Mouse (Mus musculus): ENCODE results near the gene Fam117a. TPM values are rescaled to one million over a fixed set of nuclear protein-coding genes. Genes with fewer than 3 reads are reported as not detected.

The Fam117a gene
- total and polyA plus RNA-seq, 3 experiments, result 49.9 to 116 TPM; not detected in 1

DNA sequence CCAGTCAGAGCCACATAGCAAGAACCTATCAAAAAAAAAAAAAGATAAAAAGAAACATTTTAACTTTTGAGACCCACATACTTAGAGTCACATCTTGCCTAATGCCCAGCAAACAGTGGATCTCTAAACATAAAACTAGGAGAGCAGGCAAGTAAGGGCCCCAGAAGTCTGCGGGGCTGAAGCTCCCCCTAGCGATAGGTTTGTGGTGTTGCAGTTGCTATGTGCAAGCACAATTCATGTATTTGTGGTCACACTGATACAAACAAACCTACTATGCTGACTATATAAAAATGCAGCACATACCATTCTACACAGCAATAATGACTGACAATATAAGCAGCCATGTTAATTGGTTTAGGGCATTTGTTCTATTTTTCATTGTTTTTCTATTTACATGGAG lies 38.7 kb upstream of the Fam117a start:
- Histone ChIP-seq H3K4me1 (ENCODE audit: control insufficient read depth in 1 of 2, insufficient read depth in 2 of 2, low read length in 2 of 2) (no peaks in the 10 kb centered on the region; a peak in 1 of 4 replicates), H3K27ac (ENCODE audit: control insufficient read depth, low read depth, low read length) (no peak overlapping the region), H3K4me3 (ENCODE audit: control insufficient read depth in 1 of 2, insufficient read depth in 1 of 2, low read depth in 2 of 2, low read length in 2 of 2) (no peak overlapping the region), H3K79me2 (ENCODE audit: control insufficient read depth, insufficient read depth, low read length, poor library complexity) (0 out of 2 replicates have a peak, but pooled peaks cover 2% of the 10 kb centered on the region), H3K27me3 (ENCODE audit: control insufficient read depth in 1 of 2, insufficient read depth in 2 of 2, low read length in 2 of 2) (no peaks in the 10 kb centered on the region), H3K9me3 (replicated peaks; ENCODE audit: insufficient read depth, low read length) (no peaks in the 10 kb centered on the region), H3K9ac (ENCODE audit: control insufficient read depth, low read depth, low read length, poor library complexity, severe bottlenecking) (no peak overlapping the region), H3K36me3 (ENCODE audit: control insufficient read depth in 1 of 2, insufficient read depth in 2 of 2, low read length in 2 of 2) (peaks cover 6 to 58% of the 10 kb centered on the region in 2 experiments)
- TF ChIP-seq RAD21 (IDR thresholded peaks at IDR 0.05; ENCODE audit: low read depth, low read length), result peak; percentile 44
- TF ChIP-seq MEF2A (IDR thresholded peaks at IDR 0.05; ENCODE audit: extremely low read depth, insufficient replicate concordance, low read depth, low read length, poor library complexity, severe bottlenecking), result no peak
- peak; percentile 53 for TF ChIP-seq SMC3 (IDR thresholded peaks at IDR 0.05; ENCODE audit: low read depth, low read length)
- peak; percentile 89 to 98 (median 94) for TF ChIP-seq CTCF (IDR thresholded peaks at IDR 0.05 in 2 of 3, conservative IDR thresholded peaks at IDR 0.05 in 1 of 3; ENCODE audit: control insufficient read depth in 1 of 3, insufficient read depth in 1 of 3, low read depth in 2 of 3, low read length in 3 of 3, poor library complexity in 1 of 3, severe bottlenecking in 1 of 3)
- TF ChIP-seq ZNF384 (IDR thresholded peaks at IDR 0.05; ENCODE audit: low read depth, low read length), result peak; percentile 23; the same call in 1 of the 2 replicates
- peak; percentile 85 for TF ChIP-seq ZKSCAN1 (IDR thresholded peaks at IDR 0.05; ENCODE audit: low read depth, low read length)
- TF ChIP-seq EP300 (IDR thresholded peaks at IDR 0.05; ENCODE audit: low read depth in 1 of 2, low read length in 2 of 2), result no peak
- DNase-seq (ENCODE audit: low read depth, low spot score), result peak; percentile 81

DNA sequence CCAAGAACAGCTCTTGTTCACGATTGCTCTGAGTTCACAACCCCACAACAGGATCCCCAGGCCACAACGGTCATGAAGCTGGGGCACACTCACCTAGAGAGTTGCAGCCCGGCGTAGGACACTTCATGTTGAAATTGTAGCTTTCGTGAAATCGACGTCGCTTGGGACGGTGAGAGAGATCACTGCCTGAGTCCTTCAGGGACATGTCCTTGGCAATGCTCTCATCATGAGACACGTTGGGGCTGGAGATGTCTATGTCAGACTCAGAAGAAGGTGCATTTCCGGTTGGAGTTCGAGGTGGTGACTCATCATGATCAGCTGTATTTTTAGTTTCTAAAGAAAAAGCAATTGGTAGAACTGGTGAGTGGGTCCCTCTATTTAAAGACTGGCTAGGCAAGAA lies 36.9 kb upstream of the Fam117a start:
- DNase-seq (ENCODE audit: low read depth, low spot score), result no peak
- TF ChIP-seq GABPA (IDR thresholded peaks at IDR 0.05; ENCODE audit: low read depth, low read length) (no peak), MAFK (IDR thresholded peaks at IDR 0.05; ENCODE audit: borderline replicate concordance, low read depth, low read length) (no peak), MYB (IDR thresholded peaks at IDR 0.05; ENCODE audit: low read depth, low read length) (no peak), CTCF (IDR thresholded peaks at IDR 0.05 in 2 of 3, conservative IDR thresholded peaks at IDR 0.05 in 1 of 3; ENCODE audit: control insufficient read depth in 1 of 3, insufficient read depth in 1 of 3, low read depth in 2 of 3, low read length in 3 of 3, poor library complexity in 1 of 3, severe bottlenecking in 1 of 3) (no peak), MXI1 (IDR thresholded peaks at IDR 0.05; ENCODE audit: low read depth, low read length) (no peak), ZMIZ1 (IDR thresholded peaks at IDR 0.05; ENCODE audit: low read depth, low read length) (no peak), TBP (IDR thresholded peaks at IDR 0.05; ENCODE audit: low read depth, low read length) (no peak), ELF1 (IDR thresholded peaks at IDR 0.05; ENCODE audit: low read depth, low read length) (no peak), POLR2AphosphoS5 (IDR thresholded peaks at IDR 0.05; ENCODE audit: borderline replicate concordance, low read depth, low read length) (no peak), USF2 (IDR thresholded peaks at IDR 0.05; ENCODE audit: borderline replicate concordance in 1 of 2, insufficient read depth in 1 of 2, low read depth in 1 of 2, low read length in 2 of 2) (no peak), POLR2AphosphoS2 (IDR thresholded peaks at IDR 0.05; ENCODE audit: low read length) (no peak), JUND (IDR thresholded peaks at IDR 0.05; ENCODE audit: low read depth, low read length) (no peak), SMC3 (IDR thresholded peaks at IDR 0.05; ENCODE audit: low read depth, low read length) (no peak)
- peaks cover 0 to 61% of the 10 kb centered on the region in 2 experiments; a peak in 3 of 4 replicates for H3K36me3 ChIP-seq (ENCODE audit: control insufficient read depth in 1 of 2, insufficient read depth in 2 of 2, low read length in 2 of 2)

More for the DNA sequence above, 36.9 kb upstream of the Fam117a start:
- Histone ChIP-seq H3K27me3 (ENCODE audit: control insufficient read depth in 1 of 2, insufficient read depth in 2 of 2, low read length in 2 of 2) (no peaks in the 10 kb centered on the region), H3K9ac (ENCODE audit: control insufficient read depth, low read depth, low read length, poor library complexity, severe bottlenecking) (no peak overlapping the region), H3K4me1 (ENCODE audit: control insufficient read depth in 1 of 2, insufficient read depth in 2 of 2, low read length in 2 of 2) (no peaks in the 10 kb centered on the region), H3K4me3 (ENCODE audit: control insufficient read depth in 1 of 2, insufficient read depth in 1 of 2, low read depth in 2 of 2, low read length in 2 of 2) (no peak overlapping the region), H3K79me2 (ENCODE audit: control insufficient read depth, insufficient read depth, low read length, poor library complexity) (peaks cover 4% of the 10 kb centered on the region; the same call in 1 of the 2 replicates), H3K27ac (ENCODE audit: control insufficient read depth, low read depth, low read length) (no peak overlapping the region), H3K9me3 (replicated peaks; ENCODE audit: insufficient read depth, low read length) (no peaks in the 10 kb centered on the region)
